Mouse (Mus musculus): ENCODE results near the gene Ankef1. TPM values are rescaled to one million over a fixed set of nuclear protein-coding genes. Genes with fewer than 3 reads are reported as not detected.

Gene Ankef1
- 0.49 and 0.56 TPM in 2 replicates for polyA plus RNA-seq (2012; rRNA removed)

GRCm38 (mm10) chr2:136501651-136502050, at the start of gene Ankef1:
Ankef1 (plus strand) TSS chr2:136501910.

Other genes starting within 250 kb of the Ankef1 start
- gene Pak7, start 113.9 kb upstream of the Ankef1 start, polyA plus RNA-seq (2012; rRNA removed) = 23.8 and 24.2 TPM in 2 replicates
- 281 and 284 TPM in 2 replicates for gene Snap25, start 211.5 kb downstream of the Ankef1 start, polyA plus RNA-seq (2012; rRNA removed)